Mouse (Mus musculus) embryonic facial prominence, embryonic 13.5 days (tissue): Measurements from ENCODE around the gene Coq4. TPM values are rescaled to one million over a fixed set of nuclear protein-coding genes. Genes with fewer than 3 reads are reported as not detected.

ENCODE experiments used
- ATAC-seq: fragments of 200-750 bp; cut with Nextera tagmentation; 2 replicates; pipeline ENCODE4 v1.8.0; 2017; ENCODE audit warnings: low read depth; ENCODE audit not compliant: insufficient number of reproducible peaks, insufficient read depth, low FRiP score, low TSS enrichment
- H3K27ac ChIP-seq: fragments of 300-500 bp; sonication (generic); 2 replicates; pipeline ENCODE4 v1.5.1; 2015; ENCODE audit warnings: moderate library complexity, mild to moderate bottlenecking, inconsistent platforms
- H3K27me3 ChIP-seq: fragments of 300-500 bp; sonication (generic); 2 replicates; pipeline ENCODE4 v1.6.1; 2015; ENCODE audit warnings: mild to moderate bottlenecking, inconsistent platforms
- H3K36me3 ChIP-seq: fragments of 300-500 bp; sonication (generic); 2 replicates; pipeline ENCODE4 v1.6.1; 2015; ENCODE audit warnings: mild to moderate bottlenecking, inconsistent platforms
- H3K4me1 ChIP-seq: fragments of 300-500 bp; sonication (generic); 2 replicates; pipeline ENCODE4 v1.6.1; 2015; ENCODE audit warnings: inconsistent platforms
- H3K4me2 ChIP-seq: fragments of 300-500 bp; sonication (generic); 2 replicates; pipeline ENCODE4 v1.6.1; 2015; ENCODE audit warnings: moderate library complexity, mild to moderate bottlenecking, inconsistent platforms
- H3K4me3 ChIP-seq: fragments of 300-500 bp; sonication (generic); 2 replicates; pipeline ENCODE4 v1.5.1; 2015; ENCODE audit warnings: mild to moderate bottlenecking, inconsistent platforms
- H3K9ac ChIP-seq: fragments of 300-500 bp; sonication (generic); 2 replicates; pipeline ENCODE4 v1.6.1; 2015; ENCODE audit warnings: mild to moderate bottlenecking, inconsistent platforms
- H3K9me3 ChIP-seq: fragments of 300-500 bp; sonication (generic); 2 replicates; pipeline ENCODE4 v1.6.1; 2016; ENCODE audit warnings: inconsistent platforms
- WGBS: fragments of 180-500 bp; shearing (Covaris S2); methylation state at CpG from one replicate; pipeline ENCODE4 v1.1.7; 2015; ENCODE audit warnings: mixed read lengths; 5-methylcytosine and 5-hydroxymethylcytosine counted together
- polyA plus RNA-seq: library from polyadenylated mRNA; unstranded; fragments of >200 nt; fragmentation: Nextera tagmentation; extraction: Ambion mirVana; gene quantifications from 2 replicates; pipeline ENCODE4 v1.2.1, GENCODE M21; 2015

Gene Coq4
- polyA plus RNA-seq: 31.1 and 31.7 TPM in 2 replicates

- Histone ChIP-seq H3K27ac (peak within 1 kb of the TSS; percentile 63), H3K4me1 (peaks cover 19% of the 10 kb centered on the region), H3K9me3 (no peaks in the 10 kb centered on the region), H3K4me3 (peak within 1 kb of the TSS; percentile 69), H3K36me3 (peaks cover 66% of the 10 kb centered on the region), H3K9ac (peak within 1 kb of the TSS; percentile 80), H3K4me2 (peak within 1 kb of the TSS; percentile 86), H3K27me3 (no peaks in the 10 kb centered on the region)
- peak; percentile 82 for ATAC-seq
- 1% methylated on average over 31 of the region's 31 CpGs for WGBS
Measured at GRCm38 (mm10) chr2:29787104-29787917, at the start of gene Coq4. Gene Coq4 (plus strand): TSS chr2:29787493.

- no peak overlapping the region for H3K9ac ChIP-seq
- H3K27ac ChIP-seq: no peak overlapping the region; the same call in 1 of the 2 replicates
- no peak overlapping the region for H3K4me2 ChIP-seq
- peaks cover 66% of the 10 kb centered on the region for H3K36me3 ChIP-seq
- no peaks in the 10 kb centered on the region for H3K9me3 ChIP-seq
- H3K4me3 ChIP-seq: no peak overlapping the region
- WGBS: 48% methylated on average over 4 of the region's 4 CpGs
- no peak for ATAC-seq
- no peaks in the 10 kb centered on the region for H3K4me1 ChIP-seq
- no peaks in the 10 kb centered on the region for H3K27me3 ChIP-seq
Measured at GRCm38 (mm10) chr2:29738799-29739198, 48.5 kb upstream of the Coq4 start.

GRCm38 (mm10) chr2:29739368-29739767 is 47.9 kb upstream of the Coq4 start:
- Histone ChIP-seq H3K9me3 (no peaks in the 10 kb centered on the region), H3K4me1 (no peaks in the 10 kb centered on the region), H3K4me2 (no peak overlapping the region), H3K27ac (no peak overlapping the region), H3K27me3 (no peaks in the 10 kb centered on the region), H3K9ac (no peak overlapping the region), H3K4me3 (no peak overlapping the region), H3K36me3 (peaks cover 60% of the 10 kb centered on the region)
- WGBS: 75% methylated on average over 5 of the region's 5 CpGs
- no peak; the same call in 1 of the 2 replicates for ATAC-seq

- Histone ChIP-seq H3K27me3 (peaks cover 17% of the 10 kb centered on the region), H3K4me3 (no peak overlapping the region), H3K4me2 (no peak overlapping the region), H3K27ac (no peak overlapping the region), H3K9me3 (no peaks in the 10 kb centered on the region), H3K36me3 (peaks cover 43% of the 10 kb centered on the region), H3K4me1 (no peaks in the 10 kb centered on the region), H3K9ac (no peak overlapping the region)
- 97% methylated on average over 6 of the region's 6 CpGs for WGBS
- ATAC-seq: no peak
Measured at GRCm38 (mm10) chr2:29741207-29741606, 46.1 kb upstream of the Coq4 start.

GRCm38 (mm10) chr2:29744256-29744655 is 43.0 kb upstream of the Coq4 start:
- ATAC-seq: no peak
- Histone ChIP-seq H3K36me3 (peaks cover 12% of the 10 kb centered on the region), H3K4me2 (no peak overlapping the region), H3K27ac (no peak overlapping the region), H3K27me3 (peaks cover 48% of the 10 kb centered on the region), H3K9ac (no peak overlapping the region), H3K9me3 (no peaks in the 10 kb centered on the region), H3K4me1 (peaks cover 7% of the 10 kb centered on the region), H3K4me3 (no peak overlapping the region)
- 88% methylated on average over 6 of the region's 6 CpGs for WGBS

- Histone ChIP-seq H3K27me3 (peaks cover 77% of the 10 kb centered on the region), H3K9ac (peak overlapping the region; percentile 64), H3K4me2 (peak overlapping the region; percentile 66), H3K36me3 (no peaks in the 10 kb centered on the region), H3K27ac (no peak overlapping the region), H3K4me1 (peaks cover 18% of the 10 kb centered on the region), H3K4me3 (peak overlapping the region; percentile 36), H3K9me3 (no peaks in the 10 kb centered on the region; the same call in 1 of the 2 replicates)
- WGBS: 5% methylated on average over 48 of the region's 50 CpGs
- ATAC-seq: no peak
Measured at GRCm38 (mm10) chr2:29747188-29747782, 40.0 kb upstream of the Coq4 start.

GRCm38 (mm10) chr2:29747852-29748251 is 39.4 kb upstream of the Coq4 start:
- Histone ChIP-seq H3K36me3 (no peaks in the 10 kb centered on the region), H3K4me3 (peak overlapping the region; percentile 36; the same call in 1 of the 2 replicates), H3K4me1 (peaks cover 18% of the 10 kb centered on the region), H3K27me3 (peaks cover 83% of the 10 kb centered on the region), H3K4me2 (0 out of 2 replicates have a peak overlapping the region, but pooled peaks have one; percentile 66), H3K9me3 (no peaks in the 10 kb centered on the region; the same call in 1 of the 2 replicates), H3K9ac (no peak overlapping the region), H3K27ac (no peak overlapping the region)
- 56% methylated on average over 5 of the region's 5 CpGs for WGBS
- ATAC-seq: no peak

GRCm38 (mm10) chr2:29748499-29748898 is 38.8 kb upstream of the Coq4 start:
- no peak for ATAC-seq
- Histone ChIP-seq H3K4me3 (no peak overlapping the region), H3K9ac (no peak overlapping the region), H3K4me1 (peaks cover 18% of the 10 kb centered on the region), H3K9me3 (no peaks in the 10 kb centered on the region; the same call in 1 of the 2 replicates), H3K4me2 (no peak overlapping the region), H3K36me3 (no peaks in the 10 kb centered on the region), H3K27me3 (peaks cover 89% of the 10 kb centered on the region), H3K27ac (no peak overlapping the region)
- WGBS: 79% methylated on average over 4 of the region's 4 CpGs

GRCm38 (mm10) chr2:29751497-29751896 is 35.8 kb upstream of the Coq4 start, which contains the start of gene Gm13420:
Gene Gm13420 (minus strand): TSS chr2:29751685.
- Histone ChIP-seq H3K9me3 (no peaks in the 10 kb centered on the region; the same call in 1 of the 2 replicates), H3K27me3 (peaks cover 73% of the 10 kb centered on the region), H3K36me3 (no peaks in the 10 kb centered on the region), H3K27ac (no peak within 1 kb of the TSS), H3K4me3 (0 out of 2 replicates have a peak within 1 kb of the TSS, but pooled peaks have one; percentile 9), H3K4me1 (peaks cover 18% of the 10 kb centered on the region), H3K4me2 (peak within 1 kb of the TSS; percentile 31), H3K9ac (0 out of 2 replicates have a peak within 1 kb of the TSS, but pooled peaks have one; percentile 22)
- no peak for ATAC-seq
- WGBS: 4% methylated on average over 28 of the region's 28 CpGs

- Histone ChIP-seq H3K27me3 (peaks cover 64% of the 10 kb centered on the region), H3K36me3 (no peaks in the 10 kb centered on the region), H3K4me2 (no peak overlapping the region), H3K9me3 (no peaks in the 10 kb centered on the region; the same call in 1 of the 2 replicates), H3K27ac (no peak overlapping the region), H3K4me3 (no peak overlapping the region), H3K4me1 (peaks cover 12% of the 10 kb centered on the region), H3K9ac (no peak overlapping the region)
- ATAC-seq: no peak
- 85% methylated on average over 5 of the region's 5 CpGs for WGBS
Measured at GRCm38 (mm10) chr2:29752397-29752796, 34.9 kb upstream of the Coq4 start.

- Histone ChIP-seq H3K4me1 (peaks cover 9% of the 10 kb centered on the region), H3K4me3 (no peak overlapping the region), H3K4me2 (no peak overlapping the region), H3K36me3 (no peaks in the 10 kb centered on the region), H3K9ac (no peak overlapping the region), H3K27ac (no peak overlapping the region), H3K9me3 (no peaks in the 10 kb centered on the region; the same call in 1 of the 2 replicates), H3K27me3 (peaks cover 32% of the 10 kb centered on the region)
- ATAC-seq: no peak
Measured at GRCm38 (mm10) chr2:29755693-29756092, 31.6 kb upstream of the Coq4 start.
